Mouse (Mus musculus) myocyte (in vitro differentiated cells): ENCODE data around the gene Fam50a.

Experiments
- CEBPB ChIP-seq: IDR thresholded peaks from 2 replicates; pipeline ENCODE4 v1.6.1; 2011; ENCODE audit warnings: mild to moderate bottlenecking, moderate library complexity; ENCODE audit not compliant: poor library complexity, insufficient read depth, severe bottlenecking
- E2F4 ChIP-seq: IDR thresholded peaks from one replicate; pipeline ENCODE4 v1.6.1; 2011; ENCODE audit warnings: mild to moderate bottlenecking, control low read depth, moderate library complexity; ENCODE audit not compliant: insufficient read depth
- MAX ChIP-seq: IDR thresholded peaks from one replicate; pipeline ENCODE4 v1.6.1; 2011; ENCODE audit warnings: low read depth, mild to moderate bottlenecking, control low read depth
- MYOD1 ChIP-seq, 3 experiments: IDR thresholded peaks; one replicate each; pipeline ENCODE4 v1.6.1; 2011; ENCODE audit warnings: control low read depth in 2 of 3, low read depth in 2 of 3, mild to moderate bottlenecking in 2 of 3, moderate library complexity in 1 of 3; ENCODE audit not compliant: insufficient read length in 2 of 3, control insufficient read depth in 1 of 3
- MYOG ChIP-seq, 3 experiments: IDR thresholded peaks; one replicate each; pipeline ENCODE4 v1.6.1; 2011; ENCODE audit warnings: control low read depth in 2 of 3, low read depth in 2 of 3, mild to moderate bottlenecking in 2 of 3; ENCODE audit not compliant: insufficient read length in 2 of 3, control insufficient read depth in 1 of 3, insufficient read depth in 1 of 3
- POLR2A ChIP-seq: IDR thresholded peaks from one replicate; pipeline ENCODE4 v1.6.1; 2011; ENCODE audit warnings: low read depth, mild to moderate bottlenecking, control low read depth, moderate library complexity; ENCODE audit not compliant: insufficient read length
- POLR2AphosphoS2 ChIP-seq: IDR thresholded peaks from one replicate; pipeline ENCODE4 v1.6.1; 2011; ENCODE audit warnings: low read depth, control low read depth; ENCODE audit not compliant: insufficient read length
- SRF ChIP-seq: IDR thresholded peaks from one replicate; pipeline ENCODE4 v1.6.1; 2011; ENCODE audit warnings: low read depth; ENCODE audit not compliant: control insufficient read depth, insufficient read length
- TCF12 ChIP-seq: IDR thresholded peaks from one replicate; pipeline ENCODE4 v1.6.1; 2011; ENCODE audit warnings: mild to moderate bottlenecking, control low read depth; ENCODE audit not compliant: poor library complexity, insufficient read depth, severe bottlenecking
- TCF3 ChIP-seq: IDR thresholded peaks from one replicate; pipeline ENCODE4 v1.6.1; 2011; ENCODE audit warnings: low read depth, control low read depth; ENCODE audit not compliant: insufficient read length
- USF1 ChIP-seq: IDR thresholded peaks from one replicate; pipeline ENCODE4 v1.6.1; 2011; ENCODE audit warnings: low read depth, mild to moderate bottlenecking, control low read depth, moderate library complexity

- TF ChIP-seq MYOD1 (IDR thresholded peaks at IDR 0.05; ENCODE audit: control insufficient read depth in 1 of 3, insufficient read length in 2 of 3, low read depth in 2 of 3) (peak in 1 of 3 experiments; percentile 35), POLR2A (peak; percentile 95), TCF12 (no peak), MYOG (IDR thresholded peaks at IDR 0.05; ENCODE audit: control insufficient read depth in 1 of 3, insufficient read depth in 1 of 3, insufficient read length in 2 of 3, low read depth in 2 of 3) (peak in 1 of 3 experiments; percentile 10), POLR2AphosphoS2 (peak; percentile 94), USF1 (no peak), MAX (no peak), CEBPB (no peak), TCF3 (no peak), E2F4 (no peak), SRF (peak; percentile 8)
These were observed 16.0 kb upstream of the Fam50a start, which contains the start of gene Atp6ap1 for GRCm38 (mm10) chrX:74296538-74297448.
